Mouse (Mus musculus): ENCODE results near the gene Prpsap1. TPM values are rescaled to one million over a fixed set of nuclear protein-coding genes. Genes with fewer than 3 reads are reported as not detected.

Prpsap1 gene
- polyA plus RNA-seq, 1 experiment from 2014 or later: 138 TPM

GRCm38 (mm10) chr11:116439269-116440240 is 54.4 kb downstream of the Prpsap1 start:
- H3K9ac ChIP-seq (ENCODE audit: low read length): no peak overlapping the region
- H3K9me3 ChIP-seq (replicated peaks; ENCODE audit: control insufficient read depth, low read length): no peaks in the 10 kb centered on the region
- H3K4me3 ChIP-seq (ENCODE audit: low read depth, low read length): no peak overlapping the region
- ATAC-seq (peak; percentile 17; the same call in 1 of the 2 replicates), DNase-seq (ENCODE audit: low spot score) (no peak)
- H3K4me2 ChIP-seq (ENCODE audit: low read length): no peak overlapping the region
- no peaks in the 10 kb centered on the region for H3K27me3 ChIP-seq (replicated peaks; ENCODE audit: control insufficient read depth, insufficient read depth, low read length)
- WGBS: 86% methylated on average over 19 of the region's 19 CpGs
- peaks cover 44% of the 10 kb centered on the region for H3K36me3 ChIP-seq (ENCODE audit: control insufficient read depth, insufficient read depth, low read length)
- peaks cover 12% of the 10 kb centered on the region for H3K4me1 ChIP-seq (ENCODE audit: control insufficient read depth, insufficient read depth, low read length)
- H3K27ac ChIP-seq (ENCODE audit: low read depth, low read length): 0 out of 2 replicates have a peak overlapping the region, but pooled peaks have one; percentile 29

GRCm38 (mm10) chr11:116437541-116437940 is 56.5 kb downstream of the Prpsap1 start:
- 87% methylated on average over 11 of the region's 11 CpGs for WGBS
- no peak for ATAC-seq
- DNase-seq (ENCODE audit: low spot score): no peak
- H3K9me3 ChIP-seq (replicated peaks; ENCODE audit: control insufficient read depth, low read length): no peaks in the 10 kb centered on the region
- H3K9ac ChIP-seq (ENCODE audit: low read length): peak overlapping the region; percentile 37; the same call in 1 of the 2 replicates
- no peak overlapping the region for H3K27ac ChIP-seq (ENCODE audit: low read depth, low read length)
- H3K36me3 ChIP-seq (ENCODE audit: control insufficient read depth, insufficient read depth, low read length): peaks cover 44% of the 10 kb centered on the region
- H3K4me3 ChIP-seq (ENCODE audit: low read depth, low read length): no peak overlapping the region
- H3K27me3 ChIP-seq (replicated peaks; ENCODE audit: control insufficient read depth, insufficient read depth, low read length): no peaks in the 10 kb centered on the region
- no peak overlapping the region for H3K4me2 ChIP-seq (ENCODE audit: low read length)
- H3K4me1 ChIP-seq (ENCODE audit: control insufficient read depth, insufficient read depth, low read length): peaks cover 12% of the 10 kb centered on the region

- ATAC-seq (no peak), DNase-seq (ENCODE audit: low spot score) (no peak)
- H3K9ac ChIP-seq (ENCODE audit: low read length): peak overlapping the region; percentile 92; the same call in 1 of the 2 replicates
- no peak overlapping the region for H3K27ac ChIP-seq (ENCODE audit: low read depth, low read length)
- H3K27me3 ChIP-seq (replicated peaks; ENCODE audit: control insufficient read depth, insufficient read depth, low read length): no peaks in the 10 kb centered on the region
- 80% methylated on average over 4 of the region's 4 CpGs for WGBS
- peaks cover 12% of the 10 kb centered on the region for H3K4me1 ChIP-seq (ENCODE audit: control insufficient read depth, insufficient read depth, low read length)
- H3K4me3 ChIP-seq (ENCODE audit: low read depth, low read length): no peak overlapping the region
- peaks cover 44% of the 10 kb centered on the region for H3K36me3 ChIP-seq (ENCODE audit: control insufficient read depth, insufficient read depth, low read length)
- H3K4me2 ChIP-seq (ENCODE audit: low read length): peak overlapping the region; percentile 94
- no peaks in the 10 kb centered on the region for H3K9me3 ChIP-seq (replicated peaks; ENCODE audit: control insufficient read depth, low read length)
Observed at GRCm38 (mm10) chr11:116436725-116437331, 57.2 kb downstream of the Prpsap1 start.

- Histone ChIP-seq H3K9me3 (replicated peaks; ENCODE audit: control insufficient read depth, low read length) (no peaks in the 10 kb centered on the region), H3K4me3 (ENCODE audit: low read depth, low read length) (peak overlapping the region; percentile 83), H3K4me1 (ENCODE audit: control insufficient read depth, insufficient read depth, low read length) (peaks cover 14% of the 10 kb centered on the region), H3K27me3 (replicated peaks; ENCODE audit: control insufficient read depth, insufficient read depth, low read length) (no peaks in the 10 kb centered on the region), H3K27ac (ENCODE audit: low read depth, low read length) (no peak overlapping the region), H3K36me3 (ENCODE audit: control insufficient read depth, insufficient read depth, low read length) (peaks cover 44% of the 10 kb centered on the region), H3K9ac (ENCODE audit: low read length) (peak overlapping the region; percentile 92), H3K4me2 (ENCODE audit: low read length) (peak overlapping the region; percentile 94)
- ATAC-seq (no peak), DNase-seq (ENCODE audit: low spot score) (no peak)
- WGBS: 71% methylated on average over 5 of the region's 5 CpGs
Observed at GRCm38 (mm10) chr11:116435992-116436724, 57.8 kb downstream of the Prpsap1 start.

DNA sequence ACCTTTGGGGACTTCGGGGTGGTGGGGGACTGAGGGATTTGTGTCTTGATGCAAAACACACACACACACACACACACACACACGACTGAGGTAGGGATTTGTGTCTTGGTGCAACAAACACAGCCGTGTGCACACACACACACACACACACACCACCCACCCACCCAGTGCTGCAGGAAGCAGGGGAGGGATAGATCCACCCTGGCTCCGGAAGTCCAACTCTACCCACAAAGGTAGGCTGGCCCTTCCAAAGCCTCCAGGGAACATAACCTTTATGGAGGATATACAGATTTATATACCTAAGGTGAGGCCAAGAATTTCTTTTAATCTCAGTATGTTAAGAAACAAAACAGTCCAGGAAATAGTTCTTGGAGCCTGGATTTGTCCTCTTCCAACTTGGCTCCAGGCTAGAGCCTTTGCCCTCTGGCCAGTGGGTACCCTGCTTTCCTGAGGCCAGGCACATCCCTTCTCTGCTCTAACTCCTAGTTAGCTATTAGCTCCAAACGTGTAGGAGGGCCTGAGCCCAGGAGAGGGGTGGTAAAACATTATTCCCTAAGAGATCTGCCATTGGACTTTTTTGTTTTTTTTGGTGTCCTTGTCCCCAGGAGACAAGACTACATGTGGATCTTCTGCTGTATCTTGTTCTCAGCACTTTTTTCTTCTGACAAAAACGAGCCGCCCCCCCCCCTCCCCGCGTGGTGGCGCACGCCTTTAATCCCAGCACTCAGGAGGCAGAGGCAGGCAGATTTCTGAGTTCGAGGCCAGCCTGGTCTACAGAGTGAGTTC is 58.8 kb downstream of the Prpsap1 start:
- DNase-seq (ENCODE audit: low spot score): no peak
- H3K36me3 ChIP-seq (ENCODE audit: control insufficient read depth, insufficient read depth, low read length): peaks cover 40% of the 10 kb centered on the region

DNA sequence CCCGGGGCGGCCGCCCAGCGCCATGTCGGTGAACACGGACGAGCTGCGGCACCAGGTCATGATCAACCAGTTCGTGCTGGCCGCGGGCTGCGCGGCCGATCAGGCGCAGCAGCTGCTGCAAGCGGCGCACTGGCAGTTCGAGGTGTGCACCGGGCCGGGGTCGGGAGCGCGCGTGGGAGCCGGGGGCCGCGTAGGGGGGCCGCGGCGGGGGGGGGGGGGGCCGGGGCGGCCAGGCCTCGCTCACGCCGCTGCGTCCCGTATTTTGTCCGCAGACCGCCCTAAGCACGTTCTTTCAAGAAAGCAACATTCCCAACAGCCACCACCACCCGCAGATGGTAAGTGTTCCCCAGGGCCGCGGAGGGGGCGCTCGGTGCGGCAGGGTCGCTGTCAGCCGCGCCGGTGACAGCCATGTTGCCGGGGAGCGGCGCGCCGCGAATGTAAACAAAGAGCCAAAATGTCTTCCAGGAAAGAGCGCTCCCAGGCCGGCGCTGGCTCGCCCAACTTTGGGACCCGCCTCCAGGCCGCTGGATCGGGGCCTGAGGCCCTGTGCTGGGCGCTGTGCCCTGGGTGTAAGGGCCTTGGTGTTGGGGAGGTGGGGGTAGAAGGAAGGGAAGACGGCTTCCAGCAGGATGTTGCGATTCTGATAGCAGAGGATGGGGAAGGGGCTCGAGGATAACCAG is 59.6 kb downstream of the Prpsap1 start:
- H3K4me2 ChIP-seq (ENCODE audit: low read length): peak overlapping the region; percentile 94
- under 1% methylated on average over 29 of the region's 67 CpGs for WGBS
- peak; percentile 18 for ATAC-seq

More for the DNA sequence above, 58.8 kb downstream of the Prpsap1 start:
- Histone ChIP-seq H3K9me3 (replicated peaks; ENCODE audit: control insufficient read depth, low read length) (no peaks in the 10 kb centered on the region), H3K27me3 (replicated peaks; ENCODE audit: control insufficient read depth, insufficient read depth, low read length) (no peaks in the 10 kb centered on the region), H3K4me3 (ENCODE audit: low read depth, low read length) (peak overlapping the region; percentile 83), H3K4me1 (ENCODE audit: control insufficient read depth, insufficient read depth, low read length) (peaks cover 16% of the 10 kb centered on the region), H3K27ac (ENCODE audit: low read depth, low read length) (peak overlapping the region; percentile 93), H3K9ac (ENCODE audit: low read length) (peak overlapping the region; percentile 92), H3K4me2 (ENCODE audit: low read length) (peak overlapping the region; percentile 94)
- WGBS: 50% methylated on average over 12 of the region's 12 CpGs
- no peak for ATAC-seq

GRCm38 (mm10) chr11:116433356-116434286 is 60.4 kb downstream of the Prpsap1 start, which contains the start of gene Ubald2:
Ubald2 (plus strand) TSS chr11:116434094.
- DNase-seq (ENCODE audit: low spot score) (peak; percentile 100), ATAC-seq (peak; percentile 98)
- Histone ChIP-seq H3K27ac (ENCODE audit: low read depth, low read length) (peak within 1 kb of the TSS; percentile 93), H3K27me3 (replicated peaks; ENCODE audit: control insufficient read depth, insufficient read depth, low read length) (no peaks in the 10 kb centered on the region), H3K4me3 (ENCODE audit: low read depth, low read length) (peak within 1 kb of the TSS; percentile 83), H3K9ac (ENCODE audit: low read length) (peak within 1 kb of the TSS; percentile 92), H3K9me3 (replicated peaks; ENCODE audit: control insufficient read depth, low read length) (no peaks in the 10 kb centered on the region), H3K4me1 (ENCODE audit: control insufficient read depth, insufficient read depth, low read length) (peaks cover 16% of the 10 kb centered on the region), H3K36me3 (ENCODE audit: control insufficient read depth, insufficient read depth, low read length) (peaks cover 28% of the 10 kb centered on the region), H3K4me2 (ENCODE audit: low read length) (peak within 1 kb of the TSS; percentile 94)
- WGBS: 2% methylated on average over 58 of the region's 66 CpGs

More for the DNA sequence above, 59.6 kb downstream of the Prpsap1 start:
- Histone ChIP-seq H3K4me3 (ENCODE audit: low read depth, low read length) (peak overlapping the region; percentile 83), H3K36me3 (ENCODE audit: control insufficient read depth, insufficient read depth, low read length) (peaks cover 34% of the 10 kb centered on the region), H3K4me1 (ENCODE audit: control insufficient read depth, insufficient read depth, low read length) (peaks cover 16% of the 10 kb centered on the region), H3K27me3 (replicated peaks; ENCODE audit: control insufficient read depth, insufficient read depth, low read length) (no peaks in the 10 kb centered on the region), H3K9me3 (replicated peaks; ENCODE audit: control insufficient read depth, low read length) (no peaks in the 10 kb centered on the region), H3K27ac (ENCODE audit: low read depth, low read length) (peak overlapping the region; percentile 93), H3K9ac (ENCODE audit: low read length) (peak overlapping the region; percentile 92)
- DNase-seq (ENCODE audit: low spot score): peak; percentile 72

All from forebrain, embryonic 14.5 days (tissue).